Mouse (Mus musculus): ENCODE measurements around the gene Tmem247. TPM values are rescaled to one million over a fixed set of nuclear protein-coding genes. Genes with fewer than 3 reads are reported as not detected.

Tmem247 gene
- total and polyA plus RNA-seq, 3 experiments = not detected

GRCm38 (mm10) chr17:86902399-86903067 lies 14.6 kb upstream of the Tmem247 start:
- no peak overlapping the region for H3K27ac ChIP-seq (ENCODE audit: insufficient read depth, low read depth)
- H3K27me3 ChIP-seq (replicated peaks) = no peaks in the 10 kb centered on the region
- H3K9ac ChIP-seq (ENCODE audit: insufficient read depth, low read depth) = no peak overlapping the region
- no peak overlapping the region for H3K4me2 ChIP-seq (ENCODE audit: insufficient read depth, low read depth, poor library complexity, severe bottlenecking)
- no peak for DNase-seq (ENCODE audit: extremely low read depth)
- peaks cover 7 to 22% of the 10 kb centered on the region in 2 experiments for H3K4me1 ChIP-seq (ENCODE audit: control insufficient read depth in 1 of 2, insufficient read depth in 2 of 2)
- H3K36me3 ChIP-seq (replicated peaks in 1 of 2; ENCODE audit: control insufficient read depth in 1 of 2, insufficient read depth in 1 of 2, low read length in 1 of 2) = no peaks in the 10 kb centered on the region
- no peak overlapping the region for H3K4me3 ChIP-seq (replicated peaks in 1 of 3; ENCODE audit: low read depth in 2 of 3, low read length in 2 of 3, poor library complexity in 1 of 3)
- TF ChIP-seq RAD21 (IDR thresholded peaks at IDR 0.05; ENCODE audit: low read depth, low read length) = no peak
- no peak for TF ChIP-seq ZMIZ1 (IDR thresholded peaks at IDR 0.05; ENCODE audit: low read depth, low read length)
- TF ChIP-seq KAT2A (IDR thresholded peaks at IDR 0.05; ENCODE audit: insufficient replicate concordance, low read length) = no peak
- no peak for TF ChIP-seq JUND (conservative IDR thresholded peaks at IDR 0.05; ENCODE audit: low read depth, low read length)
- TF ChIP-seq TCF12 (IDR thresholded peaks at IDR 0.05; ENCODE audit: low read depth, low read length) = no peak
- TF ChIP-seq MAZ (IDR thresholded peaks at IDR 0.05; ENCODE audit: low read depth, low read length) = no peak
- TF ChIP-seq ZKSCAN1 (IDR thresholded peaks at IDR 0.05; ENCODE audit: borderline replicate concordance, low read depth, low read length) = no peak
- TF ChIP-seq EP300 (IDR thresholded peaks at IDR 0.05; ENCODE audit: low read length) = no peak
- TF ChIP-seq GABPA (IDR thresholded peaks at IDR 0.05; ENCODE audit: insufficient replicate concordance, low read depth, low read length) = no peak
- TF ChIP-seq MYC (IDR thresholded peaks at IDR 0.05; ENCODE audit: low read depth, low read length) = no peak
- TF ChIP-seq MAX (IDR thresholded peaks at IDR 0.05; ENCODE audit: low read length) = no peak
- TF ChIP-seq CTCF (conservative IDR thresholded peaks at IDR 0.05 in 1 of 2, IDR thresholded peaks at IDR 0.05 in 1 of 2; ENCODE audit: low read depth in 2 of 2, low read length in 2 of 2) = no peak
- no peak for TF ChIP-seq NRF1 (IDR thresholded peaks at IDR 0.05; ENCODE audit: low read depth, low read length)
- no peak for TF ChIP-seq USF2 (conservative IDR thresholded peaks at IDR 0.05; ENCODE audit: low read depth, low read length)
- no peak for TF ChIP-seq RCOR1 (conservative IDR thresholded peaks at IDR 0.05; ENCODE audit: low read depth, low read length)
- TF ChIP-seq TBP (conservative IDR thresholded peaks at IDR 0.05; ENCODE audit: low read depth, low read length) = no peak
- no peak for TF ChIP-seq SMC3 (IDR thresholded peaks at IDR 0.05; ENCODE audit: low read depth, low read length)
- no peak for TF ChIP-seq CHD2 (IDR thresholded peaks at IDR 0.05; ENCODE audit: low read length)
- no peak for TF ChIP-seq MEF2A (IDR thresholded peaks at IDR 0.05; ENCODE audit: borderline replicate concordance, low read depth, low read length)
- TF ChIP-seq JUN (IDR thresholded peaks at IDR 0.05; ENCODE audit: insufficient read depth, low read depth, low read length) = no peak
- dilution Hi-C loops (cut with MboI; ENCODE audit: extremely low pct_ligation_motif_present, extremely low pct_unique_long_range_greater_than_20kb, low sequenced_read_pairs) = no loop called here
- H3K79me2 ChIP-seq (replicated peaks; ENCODE audit: control insufficient read depth, extremely low read depth, insufficient read depth, poor library complexity, severe bottlenecking) = no peaks in the 10 kb centered on the region
- no peaks in the 10 kb centered on the region for H3K9me3 ChIP-seq (replicated peaks; ENCODE audit: low read length)
- in situ Hi-C loops (cut with MboI; ENCODE audit: low pct_ligation_motif_present, low pct_unique_long_range_greater_than_20kb, low sequenced_read_pairs) = loop anchor here (10.0 to 25.0 kb wide), 2 partner anchors 660 to 738 kb away; partner anchors contain the start of gene Prkce

DNA sequence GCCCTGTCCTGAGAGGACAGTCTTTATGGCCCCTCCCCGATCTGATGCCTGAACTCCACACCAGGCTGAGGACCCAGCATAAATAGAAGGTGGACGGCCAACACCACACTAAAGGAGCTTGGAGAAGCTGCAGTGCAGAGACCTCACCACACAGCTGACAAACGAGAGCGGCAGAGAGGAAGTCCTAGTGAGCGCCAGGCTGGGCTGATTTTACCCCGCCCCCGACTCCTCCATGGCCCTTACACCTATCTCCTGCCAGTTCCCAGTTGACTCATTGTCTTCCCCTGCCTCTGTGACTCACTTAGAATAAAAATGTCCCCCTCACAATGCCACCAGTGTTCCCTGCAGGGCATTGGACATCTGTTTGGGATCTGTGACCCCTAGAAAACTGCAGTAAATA lies 13.6 kb upstream of the Tmem247 start:
- peak; percentile 78 for DNase-seq (ENCODE audit: extremely low read depth)
- H3K4me2 ChIP-seq (ENCODE audit: insufficient read depth, low read depth, poor library complexity, severe bottlenecking) = peak overlapping the region; percentile 7
- TF ChIP-seq BHLHE40 (IDR thresholded peaks at IDR 0.05; ENCODE audit: low read depth, low read length) (peak; percentile 32; the same call in 1 of the 2 replicates), JUN (IDR thresholded peaks at IDR 0.05; ENCODE audit: insufficient read depth, low read depth, low read length) (no peak), NELFE (IDR thresholded peaks at IDR 0.05; ENCODE audit: low read depth, low read length) (0 out of 2 replicates have a peak, but pooled peaks have one; percentile 15), ZKSCAN1 (IDR thresholded peaks at IDR 0.05; ENCODE audit: borderline replicate concordance, low read depth, low read length) (no peak), POLR2AphosphoS2 (IDR thresholded peaks at IDR 0.05; ENCODE audit: low read depth, low read length) (no peak), JUND (conservative IDR thresholded peaks at IDR 0.05; ENCODE audit: low read depth, low read length) (no peak), SMC3 (IDR thresholded peaks at IDR 0.05; ENCODE audit: low read depth, low read length) (peak; percentile 21; the same call in 1 of the 2 replicates), USF2 (conservative IDR thresholded peaks at IDR 0.05; ENCODE audit: low read depth, low read length) (no peak), CHD1 (IDR thresholded peaks at IDR 0.05; ENCODE audit: low read depth, low read length) (no peak), EP300 (IDR thresholded peaks at IDR 0.05; ENCODE audit: low read length) (peak; percentile 47; the same call in 1 of the 2 replicates), HCFC1 (IDR thresholded peaks at IDR 0.05; ENCODE audit: low read depth, low read length) (no peak; the same call in 1 of the 2 replicates), ZNF384 (IDR thresholded peaks at IDR 0.05; ENCODE audit: low read depth, low read length) (no peak), MAX (IDR thresholded peaks at IDR 0.05; ENCODE audit: low read length) (peak; percentile 61), RCOR1 (conservative IDR thresholded peaks at IDR 0.05; ENCODE audit: low read depth, low read length) (no peak), E2F4 (IDR thresholded peaks at IDR 0.05; ENCODE audit: insufficient replicate concordance, low read depth, low read length) (no peak), NRF1 (IDR thresholded peaks at IDR 0.05; ENCODE audit: low read depth, low read length) (no peak), PAX5 (IDR thresholded peaks at IDR 0.05; ENCODE audit: low read length) (no peak), MYC (IDR thresholded peaks at IDR 0.05; ENCODE audit: low read depth, low read length) (0 out of 2 replicates have a peak, but pooled peaks have one; percentile 39), POLR2A (IDR thresholded peaks at IDR 0.05; ENCODE audit: low read depth, low read length) (0 out of 2 replicates have a peak, but pooled peaks have one; percentile 31), MAZ (IDR thresholded peaks at IDR 0.05; ENCODE audit: low read depth, low read length) (peak; percentile 62; the same call in 1 of the 2 replicates), CHD2 (IDR thresholded peaks at IDR 0.05; ENCODE audit: low read length) (peak; percentile 55; the same call in 1 of the 2 replicates), KAT2A (IDR thresholded peaks at IDR 0.05; ENCODE audit: insufficient replicate concordance, low read length) (no peak)

More for the DNA sequence above, 13.6 kb upstream of the Tmem247 start:
- Histone ChIP-seq H3K36me3 (replicated peaks in 1 of 2; ENCODE audit: control insufficient read depth in 1 of 2, insufficient read depth in 1 of 2, low read length in 1 of 2) (no peaks in the 10 kb centered on the region), H3K9ac (ENCODE audit: insufficient read depth, low read depth) (no peak overlapping the region), H3K79me2 (replicated peaks; ENCODE audit: control insufficient read depth, extremely low read depth, insufficient read depth, poor library complexity, severe bottlenecking) (no peaks in the 10 kb centered on the region), H3K4me1 (ENCODE audit: control insufficient read depth in 1 of 2, insufficient read depth in 2 of 2) (peaks cover 7 to 22% of the 10 kb centered on the region in 2 experiments), H3K27ac (ENCODE audit: insufficient read depth, low read depth) (no peak overlapping the region), H3K9me3 (replicated peaks; ENCODE audit: low read length) (no peaks in the 10 kb centered on the region), H3K4me3 (replicated peaks in 1 of 3; ENCODE audit: low read depth in 2 of 3, low read length in 2 of 3, poor library complexity in 1 of 3) (no peak overlapping the region), H3K27me3 (replicated peaks) (no peaks in the 10 kb centered on the region)
- in situ Hi-C loops (cut with MboI; ENCODE audit: low pct_ligation_motif_present, low pct_unique_long_range_greater_than_20kb, low sequenced_read_pairs) = loop anchor here (10.0 to 25.0 kb wide), 2 partner anchors 659 to 739 kb away; partner anchors contain the start of gene Prkce
- dilution Hi-C loops (cut with MboI; ENCODE audit: extremely low pct_ligation_motif_present, extremely low pct_unique_long_range_greater_than_20kb, low sequenced_read_pairs) = no loop called here

Data from CH12.LX (cell line).